Mouse (Mus musculus) neural tube, embryonic 11.5 days (tissue): ENCODE measurements around the gene Rasal2. TPM values are rescaled to one million over a fixed set of nuclear protein-coding genes. Genes with fewer than 3 reads are reported as not detected.

Source experiments
- ATAC-seq: fragments of 200-750 bp; cut with Nextera tagmentation; 2 replicates; pipeline ENCODE4 v1.8.0; 2017; ENCODE audit warnings: moderate number of reproducible peaks, mild to moderate bottlenecking, moderate TSS enrichment, moderate library complexity; ENCODE audit not compliant: insufficient read depth, low FRiP score, low TSS enrichment
- DNase-seq: peaks from one replicate; pipeline ENCODE4 v3.0.0-alpha.2; 2015; ENCODE audit warnings: low spot score
- H3K27ac ChIP-seq: fragments of 300-500 bp; sonication (generic); 2 replicates; pipeline ENCODE4 v1.5.1; 2014; ENCODE audit warnings: low read depth, mild to moderate bottlenecking, low read length
- H3K27me3 ChIP-seq: fragments of 300-500 bp; sonication (generic); 2 replicates; pipeline ENCODE4 v1.6.1; 2014; ENCODE audit warnings: mild to moderate bottlenecking, low read length, mixed read lengths; ENCODE audit not compliant: control insufficient read depth, insufficient read depth
- H3K36me3 ChIP-seq: fragments of 300-500 bp; sonication (generic); 2 replicates; pipeline ENCODE4 v1.6.1; 2014; ENCODE audit warnings: mild to moderate bottlenecking, low read length, moderate library complexity, mixed read lengths; ENCODE audit not compliant: control insufficient read depth, insufficient read depth
- H3K4me1 ChIP-seq: fragments of 300-500 bp; sonication (generic); 2 replicates; pipeline ENCODE4 v1.6.1; 2014; ENCODE audit warnings: low read length, mixed read lengths; ENCODE audit not compliant: control insufficient read depth, insufficient read depth
- H3K4me2 ChIP-seq: fragments of 300-500 bp; sonication (generic); 2 replicates; pipeline ENCODE4 v1.6.1; 2014; ENCODE audit warnings: low read depth, mild to moderate bottlenecking, moderate library complexity
- H3K4me3 ChIP-seq: fragments of 300-500 bp; sonication (generic); 2 replicates; pipeline ENCODE4 v1.5.1; 2014; ENCODE audit warnings: low read depth, low read length
- H3K9ac ChIP-seq: fragments of 300-500 bp; sonication (generic); 2 replicates; pipeline ENCODE4 v1.6.1; 2014; ENCODE audit warnings: mild to moderate bottlenecking, low read length
- H3K9me3 ChIP-seq: fragments of 300-500 bp; sonication (generic); 2 replicates; pipeline ENCODE4 v1.6.1; 2016; ENCODE audit warnings: low read length; ENCODE audit not compliant: control insufficient read depth
- WGBS: fragments of 180-500 bp; shearing (Covaris S2); extraction: QIAGEN DNeasy Blood & Tissue Kit; methylation state at CpG from one replicate; pipeline ENCODE4 v1.1.7; 2014; 5-methylcytosine and 5-hydroxymethylcytosine counted together
- polyA plus RNA-seq: library from polyadenylated mRNA; unstranded; fragments of >200 nt; fragmentation: Nextera tagmentation; extraction: Ambion mirVana; gene quantifications from 2 replicates; pipeline ENCODE4 v1.2.1, GENCODE M21; 2014

Gene Rasal2
- polyA plus RNA-seq, 1 experiment from 2014 or later = 19.8 TPM

GRCm38 (mm10) chr1:157143326-157143932 is 269.0 kb downstream of the Rasal2 start:
- DNase-seq (no peak), ATAC-seq (no peak)
- 33% methylated on average over 7 of the region's 7 CpGs for WGBS
- Histone ChIP-seq H3K4me2 (no peak overlapping the region), H3K4me1 (no peaks in the 10 kb centered on the region), H3K36me3 (no peaks in the 10 kb centered on the region; the same call in 1 of the 2 replicates), H3K9me3 (no peaks in the 10 kb centered on the region), H3K9ac (no peak overlapping the region), H3K27ac (no peak overlapping the region), H3K4me3 (no peak overlapping the region), H3K27me3 (no peaks in the 10 kb centered on the region)

GRCm38 (mm10) chr1:157141014-157141413 is 271.4 kb downstream of the Rasal2 start:
- WGBS = 93% methylated on average over 3 of the region's 3 CpGs
- no peak for ATAC-seq

GRCm38 (mm10) chr1:157137854-157138241 is 274.5 kb downstream of the Rasal2 start:
- WGBS = 77% methylated on average over 1 of the region's 1 CpGs
- Histone ChIP-seq H3K4me1 (no peaks in the 10 kb centered on the region), H3K36me3 (no peaks in the 10 kb centered on the region), H3K4me2 (no peak overlapping the region), H3K9me3 (no peaks in the 10 kb centered on the region), H3K27me3 (no peaks in the 10 kb centered on the region), H3K4me3 (no peak overlapping the region), H3K9ac (no peak overlapping the region), H3K27ac (no peak overlapping the region)
- DNase-seq (no peak), ATAC-seq (no peak)

More at GRCm38 (mm10) chr1:157141014-157141413, 271.4 kb downstream of the Rasal2 start:
- no peak overlapping the region for H3K4me2 ChIP-seq
- no peak for DNase-seq
- H3K36me3 ChIP-seq = no peaks in the 10 kb centered on the region; the same call in 1 of the 2 replicates
- no peaks in the 10 kb centered on the region for H3K4me1 ChIP-seq
- no peaks in the 10 kb centered on the region for H3K9me3 ChIP-seq
- H3K27me3 ChIP-seq = no peaks in the 10 kb centered on the region
- no peak overlapping the region for H3K4me3 ChIP-seq
- H3K9ac ChIP-seq = no peak overlapping the region
- no peak overlapping the region for H3K27ac ChIP-seq

- Histone ChIP-seq H3K4me2 (no peak overlapping the region), H3K27me3 (no peaks in the 10 kb centered on the region), H3K9me3 (no peaks in the 10 kb centered on the region), H3K36me3 (no peaks in the 10 kb centered on the region), H3K9ac (no peak overlapping the region), H3K27ac (no peak overlapping the region), H3K4me1 (no peaks in the 10 kb centered on the region), H3K4me3 (no peak overlapping the region)
- DNase-seq = no peak
- 86% methylated on average over 9 of the region's 9 CpGs for WGBS
- ATAC-seq = no peak
Observed at GRCm38 (mm10) chr1:157137132-157137853, 275.1 kb downstream of the Rasal2 start.

- H3K4me1 ChIP-seq = no peaks in the 10 kb centered on the region
- H3K27ac ChIP-seq = no peak overlapping the region
- H3K4me3 ChIP-seq = no peak overlapping the region
- WGBS = 93% methylated on average over 2 of the region's 2 CpGs
- no peak for DNase-seq
- no peaks in the 10 kb centered on the region for H3K27me3 ChIP-seq
- H3K9me3 ChIP-seq = no peaks in the 10 kb centered on the region
- H3K4me2 ChIP-seq = no peak overlapping the region
- no peak for ATAC-seq
- no peak overlapping the region for H3K9ac ChIP-seq
- no peaks in the 10 kb centered on the region for H3K36me3 ChIP-seq
Observed at GRCm38 (mm10) chr1:157128219-157128618, 284.2 kb downstream of the Rasal2 start.

- no peak for DNase-seq
- H3K27me3 ChIP-seq = no peaks in the 10 kb centered on the region
- 88% methylated on average over 3 of the region's 3 CpGs for WGBS
Observed at GRCm38 (mm10) chr1:157123836-157124235, 288.6 kb downstream of the Rasal2 start.

GRCm38 (mm10) chr1:157119168-157119567 is 293.2 kb downstream of the Rasal2 start:
- no peak overlapping the region for H3K4me2 ChIP-seq
- no peak overlapping the region for H3K4me3 ChIP-seq
- no peaks in the 10 kb centered on the region for H3K27me3 ChIP-seq
- H3K4me1 ChIP-seq = no peaks in the 10 kb centered on the region
- H3K9me3 ChIP-seq = no peaks in the 10 kb centered on the region
- WGBS = 86% methylated on average over 6 of the region's 6 CpGs
- DNase-seq (no peak), ATAC-seq (no peak)
- no peak overlapping the region for H3K27ac ChIP-seq
- no peak overlapping the region for H3K9ac ChIP-seq
- H3K36me3 ChIP-seq = no peaks in the 10 kb centered on the region

More at GRCm38 (mm10) chr1:157123836-157124235, 288.6 kb downstream of the Rasal2 start:
- Histone ChIP-seq H3K4me1 (no peaks in the 10 kb centered on the region), H3K4me2 (no peak overlapping the region), H3K27ac (no peak overlapping the region), H3K9me3 (no peaks in the 10 kb centered on the region), H3K36me3 (no peaks in the 10 kb centered on the region), H3K4me3 (no peak overlapping the region), H3K9ac (no peak overlapping the region)
- ATAC-seq = no peak

GRCm38 (mm10) chr1:157117440-157117839 is 295.0 kb downstream of the Rasal2 start:
- H3K4me2 ChIP-seq = no peak overlapping the region
- H3K4me3 ChIP-seq = no peak overlapping the region
- 89% methylated on average over 3 of the region's 3 CpGs for WGBS
- H3K27ac ChIP-seq = no peak overlapping the region
- no peaks in the 10 kb centered on the region for H3K36me3 ChIP-seq
- H3K9me3 ChIP-seq = no peaks in the 10 kb centered on the region
- no peak for ATAC-seq
- no peak for DNase-seq
- no peak overlapping the region for H3K9ac ChIP-seq
- H3K27me3 ChIP-seq = no peaks in the 10 kb centered on the region
- H3K4me1 ChIP-seq = no peaks in the 10 kb centered on the region

GRCm38 (mm10) chr1:157114492-157114891 is 297.9 kb downstream of the Rasal2 start:
- ATAC-seq (no peak), DNase-seq (no peak)
- no peaks in the 10 kb centered on the region for H3K27me3 ChIP-seq
- H3K4me2 ChIP-seq = no peak overlapping the region
- H3K4me1 ChIP-seq = no peaks in the 10 kb centered on the region
- WGBS = 85% methylated on average over 2 of the region's 2 CpGs
- H3K27ac ChIP-seq = no peak overlapping the region
- H3K9me3 ChIP-seq = no peaks in the 10 kb centered on the region
- H3K4me3 ChIP-seq = no peak overlapping the region
- no peak overlapping the region for H3K9ac ChIP-seq
- H3K36me3 ChIP-seq = no peaks in the 10 kb centered on the region
